Mouse (Mus musculus) forebrain, embryonic 11.5 days (tissue): ENCODE data around the gene Ackr4. TPM values are rescaled to one million over a fixed set of nuclear protein-coding genes. Genes with fewer than 3 reads are reported as not detected.

Experiments used
- ATAC-seq: fragments of 200-750 bp; cut with Nextera tagmentation; replicated peaks from 2 replicates; pipeline ENCODE4 v1.8.0; 2017; ENCODE audit warnings: moderate TSS enrichment; ENCODE audit not compliant: low FRiP score
- DNase-seq: peaks from one replicate; pipeline ENCODE4 v3.0.0-alpha.2; 2017; ENCODE audit warnings: low spot score
- H3K27ac ChIP-seq: fragments of 300-500 bp; sonication (generic); 2 replicates; pipeline ENCODE4 v1.5.1; 2014; ENCODE audit warnings: low read depth, low read length
- H3K27me3 ChIP-seq: fragments of 300-500 bp; sonication (generic); 2 replicates; pipeline ENCODE4 v1.6.1; 2014; ENCODE audit warnings: mild to moderate bottlenecking, low read length, mixed read lengths; ENCODE audit not compliant: control insufficient read depth, insufficient read depth
- H3K36me3 ChIP-seq: fragments of 300-500 bp; sonication (generic); 2 replicates; pipeline ENCODE4 v1.6.1; 2014; ENCODE audit warnings: mild to moderate bottlenecking, low read length, moderate library complexity, mixed read lengths; ENCODE audit not compliant: control insufficient read depth, insufficient read depth
- H3K4me1 ChIP-seq: fragments of 300-500 bp; sonication (generic); replicated peaks from 2 replicates; pipeline ENCODE4 v1.6.1; 2014; ENCODE audit warnings: low read length, mixed read lengths; ENCODE audit not compliant: control insufficient read depth, insufficient read depth
- H3K4me2 ChIP-seq: fragments of 300-500 bp; sonication (generic); 2 replicates; pipeline ENCODE4 v1.6.1; 2014; ENCODE audit warnings: low read depth, mild to moderate bottlenecking, low read length, moderate library complexity, mixed read lengths; ENCODE audit not compliant: severe bottlenecking
- H3K4me3 ChIP-seq: fragments of 300-500 bp; sonication (generic); 2 replicates; pipeline ENCODE4 v1.5.1; 2014; ENCODE audit warnings: low read depth, low read length
- H3K9ac ChIP-seq: fragments of 300-500 bp; sonication (generic); 2 replicates; pipeline ENCODE4 v1.6.1; 2014; ENCODE audit warnings: low read length
- H3K9me3 ChIP-seq: fragments of 300-500 bp; sonication (generic); 2 replicates; pipeline ENCODE4 v1.6.1; 2016; ENCODE audit warnings: low read length, mixed read lengths; ENCODE audit not compliant: control insufficient read depth
- WGBS: fragments of 180-500 bp; shearing (Covaris S2); extraction: QIAGEN DNeasy Blood & Tissue Kit; methylation state at CpG from one replicate; pipeline ENCODE4 v1.1.7; 2014; 5-methylcytosine and 5-hydroxymethylcytosine counted together
- polyA plus RNA-seq: library from polyadenylated mRNA; unstranded; fragments of >200 nt; fragmentation: Nextera tagmentation; extraction: Ambion mirVana; gene quantifications from 2 replicates; pipeline ENCODE4 v1.2.1, GENCODE M21; 2014

Ackr4 gene
- polyA plus RNA-seq, 1 experiment from 2014 or later: 0.64 TPM

- Histone ChIP-seq H3K9ac (no peak overlapping the region), H3K4me2 (no peak overlapping the region), H3K36me3 (no peaks in the 10 kb centered on the region), H3K27me3 (no peaks in the 10 kb centered on the region), H3K9me3 (no peaks in the 10 kb centered on the region), H3K4me1 (no peaks in the 10 kb centered on the region; the same call in 1 of the 2 replicates), H3K4me3 (no peak overlapping the region), H3K27ac (no peak overlapping the region)
- DNase-seq (no peak), ATAC-seq (no peak)
- WGBS: 38% methylated on average over 6 of the region's 6 CpGs
These were observed 24.4 kb downstream of the Ackr4 start for GRCm38 (mm10) chr9:104102301-104102700.

GRCm38 (mm10) chr9:104101458-104101857 is 25.3 kb downstream of the Ackr4 start:
- Histone ChIP-seq H3K4me2 (no peak overlapping the region), H3K9me3 (no peaks in the 10 kb centered on the region), H3K9ac (no peak overlapping the region), H3K36me3 (no peaks in the 10 kb centered on the region), H3K27ac (no peak overlapping the region), H3K4me3 (no peak overlapping the region), H3K4me1 (no peaks in the 10 kb centered on the region; the same call in 1 of the 2 replicates), H3K27me3 (no peaks in the 10 kb centered on the region)
- no peak for ATAC-seq
- no peak for DNase-seq
- WGBS: 31% methylated on average over 3 of the region's 3 CpGs

DNA sequence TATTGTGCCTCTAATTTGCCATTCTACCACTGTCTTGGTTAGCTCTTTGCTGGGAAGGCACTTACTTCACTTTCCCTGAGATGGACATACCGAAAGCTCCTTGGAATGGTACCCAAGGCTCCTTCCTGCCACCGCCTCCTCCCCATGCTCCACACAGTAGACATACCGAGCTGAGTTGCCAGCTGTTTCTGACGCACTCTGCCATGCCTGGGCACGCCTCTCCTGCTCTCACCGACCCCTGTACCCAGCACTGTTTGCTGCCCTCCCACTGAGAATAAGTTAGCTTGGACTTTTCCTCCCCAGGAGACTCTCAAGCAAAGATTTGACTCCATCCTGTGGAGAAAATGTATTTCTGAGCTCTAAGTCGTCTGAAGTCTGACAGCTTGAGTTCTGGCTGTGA is 25.9 kb downstream of the Ackr4 start:
- Histone ChIP-seq H3K4me3 (no peak overlapping the region), H3K9ac (no peak overlapping the region), H3K4me2 (no peak overlapping the region), H3K27me3 (no peaks in the 10 kb centered on the region), H3K4me1 (no peaks in the 10 kb centered on the region; the same call in 1 of the 2 replicates), H3K27ac (no peak overlapping the region), H3K9me3 (no peaks in the 10 kb centered on the region), H3K36me3 (no peaks in the 10 kb centered on the region)
- DNase-seq: no peak
- WGBS: 48% methylated on average over 7 of the region's 7 CpGs
- no peak for ATAC-seq

DNA sequence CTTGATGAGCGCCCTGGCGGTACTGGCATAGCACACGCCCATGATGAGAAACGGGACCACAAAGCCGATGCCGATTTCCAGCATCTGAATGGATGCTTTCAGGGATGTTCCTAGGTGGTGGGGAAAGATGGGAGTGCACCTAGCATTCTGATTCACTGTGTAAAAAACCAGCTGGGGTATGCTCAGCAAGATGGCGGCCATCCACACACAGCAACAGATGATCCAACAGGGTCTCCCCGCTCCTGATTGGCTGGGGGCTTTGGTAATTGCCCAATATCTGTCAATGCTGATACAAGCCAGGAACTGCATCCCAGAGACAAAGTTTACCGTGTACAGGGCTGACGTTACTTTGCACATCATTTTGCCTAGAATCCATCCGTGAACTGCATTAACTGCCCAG is 27.7 kb downstream of the Ackr4 start:
- Histone ChIP-seq H3K4me2 (no peak overlapping the region), H3K4me1 (no peaks in the 10 kb centered on the region; the same call in 1 of the 2 replicates), H3K27ac (no peak overlapping the region), H3K36me3 (no peaks in the 10 kb centered on the region), H3K4me3 (no peak overlapping the region), H3K9me3 (no peaks in the 10 kb centered on the region), H3K27me3 (no peaks in the 10 kb centered on the region), H3K9ac (no peak overlapping the region)
- no peak for DNase-seq
- WGBS: 95% methylated on average over 11 of the region's 11 CpGs
- ATAC-seq: no peak

DNA sequence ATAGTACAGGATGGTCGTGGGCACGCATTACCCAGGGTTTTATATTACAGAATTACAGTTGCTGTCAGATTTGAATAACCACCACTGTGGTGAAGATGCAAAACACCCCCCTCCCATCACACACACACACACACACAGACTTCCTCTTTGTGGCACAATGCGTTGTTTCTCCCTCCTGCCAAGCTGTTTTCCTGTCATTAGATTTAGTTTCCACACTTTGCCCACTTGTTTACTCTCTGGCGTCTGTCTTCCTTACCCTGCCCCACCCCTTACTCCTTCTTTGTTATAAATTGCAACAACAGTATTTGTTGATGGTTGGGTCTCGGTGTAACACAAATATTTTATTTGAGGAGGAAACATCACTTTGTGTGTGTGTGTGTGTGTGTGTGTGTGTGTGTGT is 28.5 kb downstream of the Ackr4 start:
- Histone ChIP-seq H3K4me2 (no peak overlapping the region), H3K27ac (no peak overlapping the region), H3K4me3 (no peak overlapping the region), H3K27me3 (no peaks in the 10 kb centered on the region), H3K4me1 (no peaks in the 10 kb centered on the region; the same call in 1 of the 2 replicates), H3K36me3 (no peaks in the 10 kb centered on the region), H3K9me3 (no peaks in the 10 kb centered on the region), H3K9ac (no peak overlapping the region)
- 85% methylated on average over 5 of the region's 5 CpGs for WGBS
- no peak for DNase-seq
- no peak for ATAC-seq

DNA sequence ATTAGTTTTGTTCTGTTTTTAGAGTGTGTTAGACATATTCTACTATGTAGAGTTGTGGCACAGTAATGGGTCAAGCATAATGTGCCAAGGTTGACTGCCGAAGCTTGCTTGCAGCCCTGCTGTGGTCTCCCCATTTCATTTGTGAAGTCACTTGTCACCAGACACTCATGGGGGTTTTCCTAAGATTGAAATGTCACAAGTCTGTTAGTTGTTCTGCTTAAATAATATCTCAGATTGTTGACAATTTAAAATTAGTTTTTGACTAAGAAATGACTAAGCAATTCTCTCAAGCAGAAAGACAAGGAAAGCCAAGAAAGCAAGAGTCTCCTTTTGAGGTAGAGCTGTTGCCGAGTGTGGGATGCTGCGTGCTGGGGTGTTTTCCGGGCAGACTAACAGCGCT is 33.8 kb downstream of the Ackr4 start:
- ATAC-seq: no peak

GRCm38 (mm10) chr9:104088555-104088954 is 38.2 kb downstream of the Ackr4 start:
- no peak for DNase-seq
- Histone ChIP-seq H3K9ac (no peak overlapping the region), H3K27ac (no peak overlapping the region), H3K27me3 (no peaks in the 10 kb centered on the region), H3K36me3 (no peaks in the 10 kb centered on the region), H3K4me1 (no peaks in the 10 kb centered on the region), H3K4me2 (no peak overlapping the region), H3K4me3 (no peak overlapping the region), H3K9me3 (no peaks in the 10 kb centered on the region)
- no peak for ATAC-seq
- 83% methylated on average over 8 of the region's 8 CpGs for WGBS

More for the DNA sequence above, 33.8 kb downstream of the Ackr4 start:
- Histone ChIP-seq H3K9ac (no peak overlapping the region), H3K27ac (no peak overlapping the region), H3K4me3 (no peak overlapping the region), H3K9me3 (no peaks in the 10 kb centered on the region), H3K4me2 (no peak overlapping the region), H3K36me3 (no peaks in the 10 kb centered on the region), H3K27me3 (no peaks in the 10 kb centered on the region), H3K4me1 (no peaks in the 10 kb centered on the region)
- WGBS: 95% methylated on average over 5 of the region's 5 CpGs
- DNase-seq: no peak

GRCm38 (mm10) chr9:104085730-104086429 is 40.9 kb downstream of the Ackr4 start:
- Histone ChIP-seq H3K27me3 (no peaks in the 10 kb centered on the region), H3K4me3 (no peak overlapping the region), H3K4me1 (no peaks in the 10 kb centered on the region), H3K9me3 (no peaks in the 10 kb centered on the region), H3K36me3 (no peaks in the 10 kb centered on the region), H3K27ac (no peak overlapping the region), H3K9ac (no peak overlapping the region), H3K4me2 (no peak overlapping the region)
- DNase-seq: no peak
- 76% methylated on average over 4 of the region's 4 CpGs for WGBS
- ATAC-seq: no peak

- no peaks in the 10 kb centered on the region for H3K9me3 ChIP-seq
- no peaks in the 10 kb centered on the region for H3K27me3 ChIP-seq
- no peaks in the 10 kb centered on the region for H3K4me1 ChIP-seq
- DNase-seq (no peak), ATAC-seq (no peak)
- WGBS: 76% methylated on average over 3 of the region's 3 CpGs
- no peak overlapping the region for H3K9ac ChIP-seq
- H3K4me3 ChIP-seq: no peak overlapping the region
- H3K36me3 ChIP-seq: no peaks in the 10 kb centered on the region
- no peak overlapping the region for H3K4me2 ChIP-seq
- no peak overlapping the region for H3K27ac ChIP-seq
These were observed 46.7 kb downstream of the Ackr4 start for GRCm38 (mm10) chr9:104080038-104080437.
